Mouse (Mus musculus) layer of hippocampus, adult 9-10 months (tissue): ENCODE measurements around the gene Gm45623.

Experiments
- DNase-seq: peaks from one replicate; pipeline ENCODE4 v3.0.0; 2022; ENCODE audit warnings: low spot score

Gene Gm45623

GRCm38 (mm10) chr13:56753192-56753951 is at the start of gene Gm45623:
TSS of gene Gm45623 (minus strand) at chr13:56753827.
- DNase-seq = no peak

DNA sequence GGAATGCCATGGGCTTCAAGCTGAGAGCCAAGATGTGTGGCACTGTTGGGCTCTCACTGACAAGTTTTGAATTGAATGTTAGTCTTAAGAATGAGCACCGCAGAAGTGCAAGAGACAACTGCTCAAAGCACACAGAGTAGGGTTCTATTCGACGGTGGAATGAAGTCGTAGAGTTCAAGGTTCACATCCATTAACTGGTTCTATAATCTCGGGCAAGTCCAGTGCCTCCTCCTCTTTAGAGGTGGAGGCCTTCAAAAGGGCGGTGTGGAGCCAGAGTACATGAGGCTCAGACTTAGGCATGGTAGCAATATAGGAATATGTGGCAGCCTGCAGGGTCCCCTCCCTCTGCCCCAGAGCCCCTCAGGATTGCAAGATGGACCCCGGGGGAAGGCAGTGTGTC is 43.8 kb upstream of the Gm45623 start:
- DNase-seq = no peak

DNA sequence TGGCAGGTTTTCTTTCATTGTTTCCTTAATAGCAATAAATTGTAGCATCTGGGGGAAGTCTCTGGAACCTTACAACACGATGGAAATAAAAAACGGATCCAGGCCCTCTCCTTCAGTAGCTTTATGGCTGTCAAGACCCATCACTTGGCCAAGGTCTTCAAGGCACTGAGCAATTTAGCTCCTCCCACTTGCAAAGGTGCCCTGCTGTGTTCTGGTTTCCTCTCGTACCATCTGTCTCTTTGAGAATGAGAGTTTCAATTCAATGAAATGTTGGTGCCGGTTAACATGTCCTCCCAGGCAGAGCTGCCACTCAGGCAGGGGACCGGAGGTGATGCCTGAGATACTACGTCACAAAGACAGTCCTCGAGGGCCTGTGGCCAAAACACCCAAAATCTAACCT is 41.9 kb upstream of the Gm45623 start:
- DNase-seq = no peak

- no peak for DNase-seq
Observed at GRCm38 (mm10) chr13:56794441-56794840, 40.8 kb upstream of the Gm45623 start.

DNA sequence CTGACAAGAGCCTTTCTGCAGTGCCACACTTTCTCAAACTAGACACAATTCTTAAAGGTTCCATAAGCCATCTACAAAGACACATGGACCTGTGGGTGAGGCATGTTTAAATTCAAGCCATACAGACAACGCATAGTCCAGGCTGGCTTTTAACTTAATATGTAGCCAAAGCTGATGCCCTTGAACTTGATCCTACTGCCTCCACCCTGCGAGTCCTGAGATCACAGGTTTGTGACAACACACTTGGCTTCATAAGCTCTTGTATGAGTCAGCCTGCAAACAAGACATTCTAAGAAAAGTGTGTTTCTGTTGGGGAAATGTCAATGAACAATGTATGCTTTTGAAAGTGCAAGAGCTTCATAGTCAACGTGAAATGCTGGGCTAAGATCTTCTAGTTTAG is 39.2 kb upstream of the Gm45623 start:
- DNase-seq = no peak

DNA sequence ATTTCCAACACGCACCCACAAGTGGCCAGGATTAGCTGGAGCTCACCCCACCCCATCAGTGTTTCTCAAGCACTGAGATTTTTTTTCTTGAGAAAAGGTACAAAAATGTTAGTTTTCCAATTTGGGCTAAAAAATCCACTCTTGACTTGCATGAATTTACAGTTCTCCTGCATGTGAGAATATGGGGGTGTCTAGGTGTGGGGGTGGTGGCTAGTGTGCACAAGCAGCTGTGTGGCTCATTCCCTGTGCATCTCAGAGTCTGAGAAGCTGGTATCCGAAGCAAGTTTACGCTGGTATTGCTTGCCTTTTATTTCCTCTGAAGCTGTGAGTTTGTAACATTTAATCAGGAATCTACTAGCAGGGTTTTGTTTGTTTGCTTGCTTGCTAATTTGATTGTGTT is 37.1 kb upstream of the Gm45623 start:
- no peak for DNase-seq

GRCm38 (mm10) chr13:56782621-56783020 is 29.0 kb upstream of the Gm45623 start:
- peak; percentile 60 for DNase-seq

- DNase-seq = no peak
Observed at GRCm38 (mm10) chr13:56781697-56782096, 28.1 kb upstream of the Gm45623 start.

- DNase-seq = no peak
Observed at GRCm38 (mm10) chr13:56780746-56781469, 27.3 kb upstream of the Gm45623 start.

DNA sequence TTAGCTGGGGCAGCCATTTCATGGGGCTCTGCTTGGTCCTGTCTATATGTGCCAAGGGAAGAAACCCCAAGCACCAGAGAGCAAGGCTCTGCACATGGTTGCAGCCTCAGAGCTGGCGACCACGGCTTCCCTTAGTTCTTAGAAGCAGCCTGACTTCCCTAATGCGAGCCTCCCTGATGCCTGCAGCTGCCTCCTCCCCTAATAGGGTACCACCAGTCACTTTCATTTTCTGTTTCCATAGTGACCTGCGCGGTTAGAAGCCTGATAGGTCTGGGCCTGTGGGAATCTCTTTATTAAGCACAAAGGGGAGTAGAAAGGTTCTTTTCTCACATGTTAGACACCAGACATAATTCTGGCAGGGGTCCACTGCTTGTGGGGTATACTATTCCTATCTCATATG is 20.7 kb upstream of the Gm45623 start:
- DNase-seq = no peak

DNA sequence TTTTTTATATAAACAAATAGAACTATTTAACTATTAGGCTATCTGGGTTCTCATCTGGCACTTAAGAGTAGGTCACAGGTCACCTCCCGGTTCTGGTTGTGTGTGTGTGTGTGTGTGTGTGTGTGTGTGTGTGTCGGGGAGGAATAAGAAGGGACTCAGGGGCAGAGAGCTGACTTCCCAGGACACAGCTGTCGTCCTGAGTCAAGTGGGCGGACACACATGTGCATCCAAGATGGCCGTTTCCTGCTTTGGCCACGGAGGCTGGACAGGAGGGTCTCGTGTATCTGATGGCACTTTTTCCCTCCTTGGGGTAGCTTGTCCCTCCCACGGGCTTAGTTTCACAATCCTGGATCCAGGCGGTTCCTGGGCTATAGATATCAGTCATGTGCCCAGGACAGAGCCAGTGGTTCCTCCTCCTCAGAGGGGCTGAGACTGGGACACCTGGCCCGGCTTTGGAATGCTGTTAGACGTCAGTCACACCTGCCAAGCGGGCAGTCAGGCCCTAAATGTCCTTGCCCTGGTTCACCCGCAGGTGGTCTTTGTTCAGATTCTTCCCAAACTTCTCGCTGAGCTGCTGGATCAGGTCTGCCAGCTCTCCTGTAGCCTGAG is 19.7 kb upstream of the Gm45623 start:
- DNase-seq = no peak

DNA sequence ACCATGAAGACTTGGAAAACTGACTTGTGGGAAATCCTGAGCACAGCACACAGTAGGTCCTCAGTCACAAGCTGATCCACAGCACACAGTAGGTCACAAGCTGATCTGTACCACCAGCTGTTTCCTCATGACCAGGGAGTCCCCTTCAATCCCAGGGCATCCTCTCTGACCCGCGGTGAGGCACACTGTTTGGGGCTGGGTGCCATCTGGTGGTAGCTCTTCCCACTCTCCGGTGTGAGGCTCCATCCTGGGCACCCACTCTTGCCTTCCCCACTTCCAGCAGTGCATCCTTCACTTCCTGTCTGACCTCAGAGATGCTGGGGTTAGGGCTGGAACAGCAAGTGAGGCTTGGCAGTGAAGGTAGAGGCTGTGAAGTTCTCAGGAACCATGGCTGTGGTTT is 19.0 kb upstream of the Gm45623 start:
- no peak for DNase-seq

DNA sequence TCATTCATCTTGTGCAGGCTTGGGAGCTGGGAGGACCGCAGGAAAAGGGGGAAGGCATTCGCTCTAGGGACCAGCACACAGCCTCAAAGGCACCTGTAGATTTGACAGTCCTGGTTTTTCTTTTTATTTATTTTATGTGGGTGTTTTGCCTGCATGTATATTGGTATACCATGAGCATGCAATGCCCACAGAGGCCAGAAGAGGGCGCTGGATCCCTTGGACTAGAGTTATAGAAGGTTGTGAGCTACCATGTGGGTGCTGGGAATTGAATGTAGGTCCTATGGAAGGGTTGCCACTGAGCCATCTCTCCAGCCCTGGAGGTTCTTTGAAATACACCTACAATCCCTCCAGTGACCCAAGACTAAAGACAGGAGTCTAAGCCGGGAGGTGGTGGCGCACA is 17.2 kb upstream of the Gm45623 start:
- DNase-seq = no peak

- no peak for DNase-seq
Observed at GRCm38 (mm10) chr13:56770136-56770578, 16.5 kb upstream of the Gm45623 start.

DNA sequence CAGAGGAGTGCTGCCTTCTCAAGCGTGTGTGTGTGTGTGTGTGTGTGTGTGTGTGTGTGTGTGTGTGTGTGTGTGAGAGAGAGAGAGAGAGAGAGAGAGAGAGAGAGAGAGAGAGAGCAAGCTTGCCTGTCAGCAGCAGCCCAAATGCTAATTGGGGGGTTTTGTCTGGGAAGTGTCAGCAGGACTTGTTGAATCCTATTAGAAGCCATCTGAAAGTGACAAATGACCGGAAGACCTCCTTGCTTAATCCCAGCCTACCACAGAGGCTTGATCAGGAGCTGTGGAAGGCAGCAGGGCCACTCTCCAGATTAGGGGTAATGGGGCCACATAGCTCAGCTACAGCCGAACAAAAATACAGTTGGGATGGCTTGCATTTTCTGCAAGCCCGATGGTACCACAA is 15.8 kb upstream of the Gm45623 start:
- DNase-seq = no peak

GRCm38 (mm10) chr13:56766211-56766610 is 12.6 kb upstream of the Gm45623 start:
- DNase-seq = no peak

- no peak for DNase-seq
Observed at GRCm38 (mm10) chr13:56765284-56766032, 11.8 kb upstream of the Gm45623 start.

DNA sequence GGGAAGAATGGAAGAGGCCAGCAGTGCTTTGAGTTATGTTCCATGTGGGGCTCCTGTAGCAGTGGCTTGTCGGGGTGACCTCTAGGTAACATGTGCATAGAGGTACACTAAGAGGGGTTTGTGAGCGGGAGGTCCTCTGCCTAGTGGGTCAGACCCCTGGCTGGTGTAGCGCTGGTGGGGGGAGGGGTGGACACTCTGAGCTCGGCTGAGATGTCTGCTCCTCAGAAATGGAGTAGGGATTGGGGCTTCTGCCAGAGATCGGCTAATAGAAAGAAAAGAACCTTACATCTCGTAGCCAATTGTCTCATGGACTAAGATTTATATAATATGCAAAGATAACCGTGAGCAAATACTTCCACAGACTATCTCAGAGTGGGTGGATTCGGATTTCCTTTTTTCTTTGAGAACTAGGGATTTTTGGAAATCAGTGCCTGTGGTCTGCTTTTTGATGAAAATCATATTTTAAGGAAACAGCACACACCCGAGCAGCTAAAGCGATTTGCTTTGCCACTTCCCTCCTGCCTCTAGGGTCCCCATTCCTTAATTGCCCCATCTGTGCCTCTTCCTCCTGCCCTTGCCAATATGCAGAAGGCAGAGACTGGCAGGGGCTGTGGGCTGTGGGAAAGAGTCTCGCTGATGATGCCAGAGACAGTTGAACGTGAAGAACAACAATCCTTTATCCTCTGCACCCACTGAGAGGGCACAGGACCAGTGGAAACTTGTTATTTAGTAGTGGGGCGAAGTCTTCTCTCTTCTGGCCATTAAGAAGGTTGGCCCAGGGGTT is 9.0 kb upstream of the Gm45623 start:
- no peak for DNase-seq

GRCm38 (mm10) chr13:56758492-56758891 is 4.9 kb upstream of the Gm45623 start:
- peak; percentile 44 for DNase-seq

DNA sequence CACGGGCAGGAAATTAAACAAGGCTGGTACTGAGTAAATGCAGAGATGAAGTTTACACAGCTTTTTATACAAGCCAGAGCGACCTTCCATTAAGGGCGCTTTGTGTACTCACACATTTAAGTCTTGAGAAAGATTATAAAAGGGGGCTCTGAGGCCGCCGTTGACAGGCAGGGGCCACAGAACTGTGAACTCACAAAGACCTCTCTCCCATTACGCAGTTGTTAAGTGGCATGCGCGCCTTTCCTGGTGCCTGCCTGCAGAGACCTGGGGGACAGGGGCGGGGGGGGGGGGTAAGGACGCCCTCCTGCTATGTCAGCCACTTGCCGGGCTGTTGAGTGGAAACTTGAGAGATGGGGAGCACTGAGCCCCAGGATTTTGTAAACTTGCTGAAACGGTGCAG is 3.6 kb upstream of the Gm45623 start:
- DNase-seq = no peak

DNA sequence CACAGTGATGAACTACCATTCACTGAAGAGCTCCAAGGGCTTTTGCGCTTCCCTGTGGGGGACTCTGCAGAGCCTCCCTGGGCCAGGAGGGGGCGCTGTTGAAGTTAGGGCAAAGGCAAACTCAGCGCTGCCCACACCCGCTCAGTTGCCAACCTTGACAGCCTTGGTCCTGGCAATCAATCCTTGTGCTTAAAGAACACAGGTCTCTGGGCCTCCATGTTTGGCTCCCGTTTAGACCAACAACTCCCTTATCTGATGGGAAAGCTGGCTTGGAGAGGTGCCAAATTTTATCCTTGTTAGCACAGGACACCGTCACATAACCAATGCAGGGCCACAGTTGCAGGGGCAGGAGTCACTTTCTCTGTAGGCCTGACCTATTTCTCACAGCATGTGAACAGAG is 2.2 kb upstream of the Gm45623 start:
- DNase-seq = no peak
